Mouse (Mus musculus): Measurements from ENCODE around the gene Adm2. TPM values are rescaled to one million over a fixed set of nuclear protein-coding genes. Genes with fewer than 3 reads are reported as not detected.

Adm2 gene
- total RNA-seq, 4 experiments from 2014 or later, result not detected

DNA sequence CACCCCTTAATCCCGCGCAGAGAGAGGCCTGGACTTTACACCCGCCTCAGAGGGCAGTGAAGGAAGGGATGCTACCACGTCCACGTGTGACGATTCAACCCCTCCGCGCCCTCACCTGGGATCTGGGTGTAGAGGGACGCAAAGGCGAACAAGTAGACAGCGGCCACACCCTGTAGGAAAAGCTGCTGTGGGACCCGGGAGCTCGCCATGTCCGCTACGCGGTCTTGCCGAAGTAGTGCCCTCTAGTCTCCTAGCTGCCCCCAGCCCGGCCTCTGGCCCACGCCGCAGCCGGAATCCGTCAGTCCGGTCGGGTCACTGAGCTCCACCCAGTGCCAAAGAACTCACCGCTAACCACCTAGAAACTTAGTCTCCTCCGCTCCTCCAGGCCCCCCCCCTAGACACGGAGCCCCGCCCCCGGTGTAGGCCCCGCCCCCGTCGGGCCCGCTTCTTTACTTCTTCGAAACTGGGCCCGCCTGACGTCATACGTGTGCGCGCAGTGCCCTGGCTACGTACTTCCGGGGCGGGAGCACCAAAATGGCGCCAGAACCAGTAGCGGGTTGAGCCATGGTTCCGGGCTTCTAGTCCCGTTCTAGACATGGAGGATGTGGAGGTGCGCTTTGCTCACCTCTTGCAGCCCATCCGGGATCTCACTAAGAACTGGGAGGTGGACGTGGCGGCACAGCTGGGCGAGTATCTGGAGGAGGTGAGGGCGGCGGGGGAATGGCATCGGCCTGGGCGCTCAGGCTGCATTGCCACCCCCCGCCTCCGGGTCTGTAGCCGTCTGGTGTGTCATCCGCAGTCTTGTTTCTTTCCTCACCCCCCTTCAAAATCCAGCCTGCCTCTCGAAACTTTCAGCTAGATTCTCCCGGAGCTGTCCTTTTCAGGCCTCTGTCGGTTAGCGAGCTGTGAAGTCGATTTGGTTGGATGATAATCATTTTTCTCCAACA is 33.0 kb downstream of the Adm2 start, which contains the start of the genes Lmf2 and Ncaph2:
Lmf2 (minus strand) TSS at position 419 of the 947 bp plus-strand sequence.
Ncaph2 (plus strand) TSS at position 479 of the 947 bp plus-strand sequence.
- peak; percentile 93 for DNase-seq (ENCODE audit: low spot score in 2 of 2)

DNA sequence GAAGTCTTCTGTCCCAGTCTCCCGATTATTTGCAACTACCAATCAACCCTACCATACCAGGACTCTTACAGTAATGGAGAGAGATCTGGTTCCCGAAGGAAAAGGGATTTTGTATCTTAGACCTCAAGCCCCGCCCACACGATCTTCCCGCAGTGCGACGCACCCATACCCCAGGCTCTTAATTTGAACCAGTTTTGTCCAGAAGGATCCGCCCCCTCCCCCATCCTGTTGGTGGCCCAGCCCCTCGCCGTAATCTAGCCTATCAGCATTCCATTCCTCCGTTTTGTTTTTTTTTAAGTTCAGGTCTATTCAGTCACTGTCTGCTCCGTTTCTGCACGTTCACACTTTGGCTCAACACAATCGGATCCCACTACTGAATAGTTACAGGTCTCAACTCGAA is 33.9 kb downstream of the Adm2 start:
- DNase-seq (ENCODE audit: low spot score in 2 of 2), result peak in 1 of 2 experiments; percentile 43

- DNase-seq (ENCODE audit: low spot score in 2 of 2), result no peak
Measured at GRCm38 (mm10) chr15:89358784-89359183, 36.3 kb downstream of the Adm2 start.

- DNase-seq (ENCODE audit: low spot score in 2 of 2), result no peak
Measured at GRCm38 (mm10) chr15:89363051-89363450, 40.5 kb downstream of the Adm2 start.

DNA sequence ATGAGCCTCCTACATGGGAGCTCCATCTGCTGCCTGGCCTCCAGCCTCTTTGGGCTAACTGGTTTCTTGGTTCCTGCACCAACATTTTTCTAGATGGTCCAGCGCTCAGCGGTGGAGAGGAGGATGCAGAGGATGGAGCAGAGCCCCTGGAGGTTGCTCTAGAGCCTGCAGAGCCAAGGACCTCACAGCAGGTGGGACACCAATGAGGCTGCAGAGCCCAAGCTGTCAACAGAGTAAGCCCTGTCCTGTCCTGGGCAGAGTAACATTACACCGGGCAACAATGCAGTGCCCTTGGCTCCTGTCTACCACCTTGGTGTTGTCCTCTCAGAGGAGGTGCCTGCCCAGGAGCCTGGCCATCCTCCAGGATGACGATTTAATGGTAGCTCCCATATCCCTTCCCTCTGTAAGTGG is 42.6 kb downstream of the Adm2 start:
- no peak for DNase-seq (ENCODE audit: low spot score in 2 of 2)

- no peak for DNase-seq (ENCODE audit: low spot score in 2 of 2)
Measured at GRCm38 (mm10) chr15:89372068-89372467, 49.5 kb downstream of the Adm2 start.

DNA sequence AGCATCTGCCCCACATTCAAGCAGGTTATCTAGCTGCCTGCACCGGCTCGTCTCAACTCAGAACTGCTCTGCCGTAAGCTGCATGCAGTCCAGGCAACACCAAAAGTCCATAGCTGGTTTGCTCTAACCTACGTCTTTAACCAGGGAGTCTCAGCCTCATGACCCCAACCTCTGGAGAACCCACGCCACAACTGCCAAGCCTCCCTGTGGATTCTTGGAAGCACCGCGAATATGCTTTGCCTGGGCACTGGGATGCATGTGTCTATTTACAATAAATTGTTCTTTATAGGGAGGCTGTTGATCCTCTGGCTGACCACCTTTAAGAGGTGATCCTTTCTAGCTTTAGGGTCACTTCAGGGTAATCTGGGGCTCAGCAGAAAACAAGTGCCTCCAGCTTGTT is 50.0 kb downstream of the Adm2 start:
- no peak for DNase-seq (ENCODE audit: low spot score in 2 of 2)

GRCm38 (mm10) chr15:89373027-89373761 is 50.7 kb downstream of the Adm2 start:
- peak; percentile 67 to 85 for DNase-seq (ENCODE audit: low spot score in 2 of 2)

DNA sequence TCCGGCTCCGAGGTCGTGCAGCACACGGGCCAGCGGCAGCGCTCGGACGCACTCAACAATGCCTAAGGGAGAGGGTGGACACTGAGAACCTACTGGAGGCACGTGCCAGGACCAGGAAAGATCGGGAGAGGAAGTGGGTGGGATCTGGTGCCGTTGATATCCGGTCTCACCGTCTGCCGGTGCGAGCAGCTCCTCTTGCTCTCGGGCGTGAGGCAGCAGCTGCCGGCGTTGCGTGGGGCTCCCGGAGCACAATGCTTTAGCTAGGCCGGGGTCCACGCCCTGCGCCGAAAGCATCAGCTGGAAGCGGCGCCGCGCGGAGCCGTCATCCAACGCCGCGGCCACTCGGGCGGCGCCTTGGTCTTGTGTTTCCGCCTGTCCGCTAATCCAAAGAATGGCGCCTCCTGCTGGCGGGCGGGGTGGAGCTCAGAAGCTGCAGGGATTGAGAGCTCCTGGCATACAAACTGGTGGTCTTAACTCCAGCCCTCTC is 51.3 kb downstream of the Adm2 start, which contains the start of gene Sco2:
Sco2 (minus strand) TSS at position 85 of the 487 bp plus-strand sequence.
- peak; percentile 89 to 94 for DNase-seq (ENCODE audit: low spot score in 2 of 2)

Small RNA genes lying within 50 kb of the gene (microRNA-seq; reads per million reads assigned to microRNA genes)
- 6.8 to 8.0 reads per million in 2 experiments for gene Mir6959

Other genes starting within 250 kb of the Adm2 start
- 10 to 100 TPM; 20.5 to 22.3 (median 22.0) TPM for gene Trabd, start 247.6 kb upstream of the Adm2 start, total RNA-seq (2022)
- 10 to 100 TPM; 22.9 to 25.4 (median 23.4) TPM for gene Selenoo, start 233.6 kb upstream of the Adm2 start, total RNA-seq (2022)
- 10 to 100 TPM; 26.1 to 38.9 (median 32.8) TPM for gene Tubgcp6, start 199.6 kb upstream of the Adm2 start, total RNA-seq (2022)
- 10 to 100 TPM; 14.7 to 19.3 (median 15.9) TPM for gene Hdac10, start 194.0 kb upstream of the Adm2 start, total RNA-seq (2022)
- 1 to 10 TPM; 4.9 to 9.7 (median 7.0) TPM for gene Mapk12, start 182.0 kb upstream of the Adm2 start, total RNA-seq (2022)
- 10 to 100 TPM; 21.4 to 27.4 (median 24.8) TPM for gene Mapk11, start 173.1 kb upstream of the Adm2 start, total RNA-seq (2022)
- 10 to 100 TPM; 54.0 to 78.5 (median 67.5) TPM for gene Plxnb2, start 141.9 kb upstream of the Adm2 start, total RNA-seq (2022)
- gene Dennd6b, start 126.2 kb upstream of the Adm2 start, total RNA-seq (2022), result 10 to 100 TPM; 38.9 to 52.1 (median 45.1) TPM
- gene Ppp6r2, start 111.2 kb upstream of the Adm2 start, total RNA-seq (2022), result 100 to 1,000 TPM; 147 to 171 (median 157) TPM
- gene Sbf1, start 7.4 kb upstream of the Adm2 start, total RNA-seq (2022), result 100 to 1,000 TPM; 317 to 349 (median 325) TPM
- gene Miox, start 11.7 kb downstream of the Adm2 start, total RNA-seq (2022), result not detected
- 10 to 100 TPM; 17.7 to 25.3 (median 21.2) TPM for gene Lmf2, start 32.9 kb downstream of the Adm2 start, total RNA-seq (2022)
- gene Ncaph2, start 33.0 kb downstream of the Adm2 start, total RNA-seq (2022), result 100 to 1,000 TPM in 2 of 4 experiments, 10 to 100 TPM in 2; 92.2 to 107 (median 97.7) TPM
- gene Sco2, start 51.1 kb downstream of the Adm2 start, total RNA-seq (2022), result 10 to 100 TPM; 29.5 to 34.5 (median 33.1) TPM
- gene Tymp, start 54.3 kb downstream of the Adm2 start, total RNA-seq (2022), result 1 to 10 TPM in 3 of 4 experiments, under 1 TPM in 1; 0.76 to 1.6 (median 1.2) TPM
- gene Odf3b, start 56.6 kb downstream of the Adm2 start, total RNA-seq (2022), result 1 to 10 TPM; 3.2 to 6.7 (median 3.9) TPM
- 1 to 10 TPM in 1 of 4 experiments, under 1 TPM in 3; 0.31 to 1.7 (median 0.48) TPM for gene Klhdc7b, start 62.2 kb downstream of the Adm2 start, total RNA-seq (2022)
- gene Syce3, start 87.8 kb downstream of the Adm2 start, total RNA-seq (2022), result not detected
- 1 to 10 TPM; 1.5 to 3.7 (median 2.8) TPM for gene Cpt1b, start 103.1 kb downstream of the Adm2 start, total RNA-seq (2022)
- 1 to 10 TPM; 2.6 to 3.4 (median 3.2) TPM for gene C730034F03Rik, start 106.9 kb downstream of the Adm2 start, total RNA-seq (2022)
- not detected for gene Gm44502, start 107.0 kb downstream of the Adm2 start, total RNA-seq (2022)
- gene Chkb, start 107.2 kb downstream of the Adm2 start, total RNA-seq (2022), result 10 to 100 TPM; 42.9 to 50.3 (median 46.2) TPM
- 100 to 1,000 TPM; 249 to 297 (median 274) TPM for gene Mapk8ip2, start 131.2 kb downstream of the Adm2 start, total RNA-seq (2022)
- 10 to 100 TPM; 30.9 to 38.1 (median 33.3) TPM for gene Arsa, start 154.7 kb downstream of the Adm2 start, total RNA-seq (2022)
- gene Shank3, start 176.9 kb downstream of the Adm2 start, total RNA-seq (2022), result 100 to 1,000 TPM; 208 to 231 (median 223) TPM
- gene Acr, start 245.6 kb downstream of the Adm2 start, total RNA-seq (2022), result 1 to 10 TPM in 3 of 4 experiments, under 1 TPM in 1; 0.95 to 2.1 (median 1.4) TPM

All from layer of hippocampus, adult 8-10 months (tissue).